Mouse (Mus musculus): ENCODE data around the gene Lpcat3.

DNA sequence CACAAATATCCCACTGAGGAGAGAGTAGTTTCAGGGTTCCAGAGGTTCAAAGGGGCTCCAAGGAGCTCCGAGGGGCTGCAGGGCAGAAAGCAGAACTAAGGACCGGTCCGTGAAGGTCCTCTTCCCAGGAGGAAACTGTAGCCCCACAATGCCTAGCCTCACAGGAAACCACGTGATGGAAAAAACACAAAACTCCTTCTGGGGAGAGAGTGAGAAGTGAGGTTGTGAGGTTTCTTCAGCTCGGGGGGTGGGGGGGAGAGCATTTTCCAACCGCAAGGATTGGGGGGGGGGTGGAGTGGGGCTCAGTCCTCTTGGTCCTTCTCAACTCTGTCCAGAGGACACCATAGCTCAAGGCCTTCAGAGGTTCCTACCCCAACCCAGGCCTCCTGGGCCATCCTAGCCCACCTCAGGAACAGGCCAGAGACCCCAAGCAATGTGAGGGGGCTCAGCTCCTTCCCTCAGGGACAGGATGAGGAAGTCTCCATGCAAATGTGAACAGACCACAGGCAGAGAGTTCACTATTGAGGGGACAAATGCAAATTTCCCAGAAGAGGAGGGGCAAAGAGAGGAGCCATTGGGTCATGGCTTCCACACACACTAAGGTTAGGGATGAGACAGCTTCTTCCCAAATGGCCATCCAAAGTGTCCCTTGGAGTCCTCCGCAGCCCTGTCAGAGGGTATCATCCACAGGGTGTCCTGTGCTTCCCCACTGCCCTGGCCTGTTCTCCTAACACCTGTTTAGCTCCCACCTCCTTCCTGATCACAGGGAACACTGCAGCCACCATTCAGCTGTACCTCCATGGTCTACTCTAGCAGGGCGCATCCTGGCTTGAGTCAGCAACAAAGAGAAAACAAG is 67.3 kb downstream of the Lpcat3 start:
- TF ChIP-seq FLI1 (IDR thresholded peaks at IDR 0.05; ENCODE audit: low read length): no peak
- no peak for TF ChIP-seq GATA1 (IDR thresholded peaks at IDR 0.05; ENCODE audit: borderline replicate concordance, low read length)
